Mouse (Mus musculus): ENCODE measurements at regions not wholly inside any gene's neighbourhood (a gene's known extent, or its start where the extent isn't known, plus 50 kb on each side); places are given as distances from the start of the nearest gene placed in this dataset.

GRCm38 (mm10) chr11:35011521-35012476 lies 109.2 kb upstream of the Slit3 start:
- Histone ChIP-seq H3K27ac (replicated peaks) (peak overlapping the region; percentile 77), H3K9ac (no peak overlapping the region), H3K27me3 (0 out of 2 replicates have a peak, but pooled peaks cover 4% of the 10 kb centered on the region), H3K4me3 (no peak overlapping the region), H3K36me3 (no peaks in the 10 kb centered on the region), H3K9me3 (no peaks in the 10 kb centered on the region), H3K4me2 (no peak overlapping the region), H3K4me1 (replicated peaks) (peaks cover 16% of the 10 kb centered on the region)
- no peak for ATAC-seq (ENCODE audit: low read depth)
- WGBS = 62% methylated on average over 24 of the region's 24 CpGs

DNA sequence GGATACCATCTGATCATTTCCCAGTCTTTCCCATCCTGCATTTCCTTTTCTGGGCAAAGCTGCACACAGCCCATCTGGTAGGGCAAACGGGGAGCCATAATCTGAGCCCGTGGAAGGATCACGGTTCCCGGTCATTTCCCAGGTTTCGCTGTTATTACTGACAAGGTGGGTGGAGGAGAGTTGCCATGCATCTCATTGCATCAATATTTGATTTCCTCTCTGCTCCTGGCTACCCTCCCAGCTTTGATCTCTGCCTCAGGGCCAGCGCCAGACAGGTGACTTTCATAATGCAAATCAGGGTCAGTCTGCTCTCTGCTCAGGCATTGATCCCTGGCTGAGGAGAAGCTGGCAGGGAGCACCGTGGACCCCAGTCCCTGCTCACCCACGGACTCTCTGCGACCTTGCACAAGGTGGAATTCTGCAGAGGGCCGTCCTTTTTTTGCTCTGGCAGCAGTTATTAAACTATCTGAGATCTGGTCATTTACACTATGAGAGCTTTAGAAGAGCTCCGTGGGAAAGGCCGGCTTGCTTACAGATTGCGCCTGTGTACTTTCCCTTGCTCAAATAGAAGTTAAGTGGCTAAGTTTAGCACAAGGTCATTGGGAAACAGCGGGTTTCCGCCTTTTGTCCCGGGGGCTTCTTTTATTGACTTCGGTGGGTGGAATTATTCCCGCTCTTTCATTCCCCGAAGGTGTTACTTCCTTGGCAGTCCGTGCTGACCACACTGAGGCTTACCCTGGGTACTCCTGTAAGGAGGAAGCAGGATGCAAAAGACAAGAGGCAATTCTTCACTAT lies 114.1 kb upstream of the Slit3 start:
- no peaks in the 10 kb centered on the region for H3K9me3 ChIP-seq
- 0 out of 2 replicates have a peak overlapping the region, but pooled peaks have one; percentile 18 for H3K27ac ChIP-seq (replicated peaks)
- 0 out of 2 replicates have a peak, but pooled peaks cover 4% of the 10 kb centered on the region for H3K27me3 ChIP-seq
- no peak overlapping the region for H3K4me3 ChIP-seq
- WGBS = 23% methylated on average over 20 of the region's 20 CpGs
- no peak for ATAC-seq (ENCODE audit: low read depth)
- no peak overlapping the region for H3K9ac ChIP-seq
- no peaks in the 10 kb centered on the region for H3K36me3 ChIP-seq
- H3K4me2 ChIP-seq = peak overlapping the region; percentile 26; the same call in 1 of the 2 replicates
- peaks cover 17% of the 10 kb centered on the region for H3K4me1 ChIP-seq (replicated peaks)

- peaks cover 11% of the 10 kb centered on the region for H3K4me1 ChIP-seq (replicated peaks)
- no peak overlapping the region for H3K4me3 ChIP-seq
- WGBS = 87% methylated on average over 3 of the region's 3 CpGs
- ATAC-seq (ENCODE audit: low read depth) = no peak
- no peak overlapping the region for H3K27ac ChIP-seq (replicated peaks)
- H3K27me3 ChIP-seq = 0 out of 2 replicates have a peak, but pooled peaks cover 4% of the 10 kb centered on the region
- no peak overlapping the region for H3K9ac ChIP-seq
- no peaks in the 10 kb centered on the region for H3K36me3 ChIP-seq
- no peak overlapping the region for H3K4me2 ChIP-seq
- no peaks in the 10 kb centered on the region for H3K9me3 ChIP-seq
These were observed 115.9 kb upstream of the Slit3 start for GRCm38 (mm10) chr11:35005143-35005542.

DNA sequence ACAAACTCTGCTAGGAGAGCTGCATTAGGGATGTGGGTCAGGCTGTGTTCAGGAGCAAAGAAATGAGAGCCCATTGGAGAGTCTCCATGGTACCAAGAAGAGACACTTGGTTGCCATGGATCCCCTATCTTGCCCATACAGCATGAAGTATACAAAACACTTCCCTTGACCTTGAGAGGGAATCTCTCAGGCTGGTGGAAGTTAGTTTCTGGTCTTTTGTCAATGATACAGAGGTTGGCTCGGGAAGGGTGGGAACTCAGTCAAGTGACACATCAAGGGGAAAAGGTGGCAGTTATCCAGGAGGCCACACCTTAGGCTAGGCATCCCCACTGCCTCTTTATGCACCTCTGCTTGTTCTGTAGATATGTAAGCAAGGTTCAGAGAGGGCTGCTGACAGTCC lies 116.6 kb upstream of the Slit3 start:
- Histone ChIP-seq H3K27ac (replicated peaks) (no peak overlapping the region), H3K9ac (no peak overlapping the region), H3K9me3 (no peaks in the 10 kb centered on the region), H3K4me1 (replicated peaks) (peaks cover 11% of the 10 kb centered on the region), H3K27me3 (0 out of 2 replicates have a peak, but pooled peaks cover 4% of the 10 kb centered on the region), H3K4me2 (no peak overlapping the region), H3K4me3 (no peak overlapping the region), H3K36me3 (no peaks in the 10 kb centered on the region)
- 46% methylated on average over 1 of the region's 1 CpGs for WGBS
- 0 out of 2 replicates have a peak, but pooled peaks have one; percentile 43 for ATAC-seq (ENCODE audit: low read depth)

DNA sequence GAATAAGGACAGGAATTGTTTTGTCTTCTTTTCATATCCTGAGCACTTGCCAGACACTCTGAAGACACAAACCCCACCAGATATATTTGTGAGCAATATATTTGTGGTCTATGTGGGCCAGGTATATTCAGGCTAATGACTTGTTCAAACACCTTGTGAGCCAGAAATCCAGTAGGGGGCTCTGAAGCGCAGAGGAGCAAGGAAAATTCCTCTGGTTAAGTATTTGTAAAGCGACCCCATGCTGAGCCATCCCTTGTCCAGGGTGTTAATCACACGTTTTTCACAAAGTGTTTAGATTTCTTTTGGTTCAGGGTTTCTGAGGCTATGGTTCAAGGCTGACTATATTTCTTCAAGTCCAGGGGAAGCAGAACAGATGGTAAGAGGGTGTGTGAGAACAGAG lies 117.1 kb upstream of the Slit3 start:
- 29% methylated on average over 3 of the region's 3 CpGs for WGBS
- 0 out of 2 replicates have a peak, but pooled peaks cover 4% of the 10 kb centered on the region for H3K27me3 ChIP-seq
- peaks cover 11% of the 10 kb centered on the region for H3K4me1 ChIP-seq (replicated peaks)
- H3K9me3 ChIP-seq = no peaks in the 10 kb centered on the region
- no peak overlapping the region for H3K4me2 ChIP-seq
- ATAC-seq (ENCODE audit: low read depth) = no peak
- H3K9ac ChIP-seq = no peak overlapping the region
- H3K4me3 ChIP-seq = no peak overlapping the region
- H3K36me3 ChIP-seq = no peaks in the 10 kb centered on the region
- no peak overlapping the region for H3K27ac ChIP-seq (replicated peaks)

GRCm38 (mm10) chr11:34997906-34998305 lies 123.1 kb upstream of the Slit3 start:
- H3K9me3 ChIP-seq = no peaks in the 10 kb centered on the region
- no peak overlapping the region for H3K4me3 ChIP-seq
- no peaks in the 10 kb centered on the region for H3K27me3 ChIP-seq
- H3K27ac ChIP-seq (replicated peaks) = no peak overlapping the region
- no peak overlapping the region for H3K4me2 ChIP-seq
- H3K9ac ChIP-seq = no peak overlapping the region
- no peaks in the 10 kb centered on the region for H3K36me3 ChIP-seq
- H3K4me1 ChIP-seq (replicated peaks) = no peaks in the 10 kb centered on the region
- no peak for ATAC-seq (ENCODE audit: low read depth)
- 99% methylated on average over 2 of the region's 2 CpGs for WGBS

GRCm38 (mm10) chr11:34995515-34995914 lies 125.5 kb upstream of the Slit3 start:
- no peak for ATAC-seq (ENCODE audit: low read depth)
- no peak overlapping the region for H3K27ac ChIP-seq (replicated peaks)
- H3K9me3 ChIP-seq = no peaks in the 10 kb centered on the region
- H3K36me3 ChIP-seq = no peaks in the 10 kb centered on the region
- H3K4me3 ChIP-seq = no peak overlapping the region
- no peak overlapping the region for H3K9ac ChIP-seq
- no peaks in the 10 kb centered on the region for H3K4me1 ChIP-seq (replicated peaks)
- no peak overlapping the region for H3K4me2 ChIP-seq
- 62% methylated on average over 4 of the region's 4 CpGs for WGBS
- no peaks in the 10 kb centered on the region for H3K27me3 ChIP-seq

DNA sequence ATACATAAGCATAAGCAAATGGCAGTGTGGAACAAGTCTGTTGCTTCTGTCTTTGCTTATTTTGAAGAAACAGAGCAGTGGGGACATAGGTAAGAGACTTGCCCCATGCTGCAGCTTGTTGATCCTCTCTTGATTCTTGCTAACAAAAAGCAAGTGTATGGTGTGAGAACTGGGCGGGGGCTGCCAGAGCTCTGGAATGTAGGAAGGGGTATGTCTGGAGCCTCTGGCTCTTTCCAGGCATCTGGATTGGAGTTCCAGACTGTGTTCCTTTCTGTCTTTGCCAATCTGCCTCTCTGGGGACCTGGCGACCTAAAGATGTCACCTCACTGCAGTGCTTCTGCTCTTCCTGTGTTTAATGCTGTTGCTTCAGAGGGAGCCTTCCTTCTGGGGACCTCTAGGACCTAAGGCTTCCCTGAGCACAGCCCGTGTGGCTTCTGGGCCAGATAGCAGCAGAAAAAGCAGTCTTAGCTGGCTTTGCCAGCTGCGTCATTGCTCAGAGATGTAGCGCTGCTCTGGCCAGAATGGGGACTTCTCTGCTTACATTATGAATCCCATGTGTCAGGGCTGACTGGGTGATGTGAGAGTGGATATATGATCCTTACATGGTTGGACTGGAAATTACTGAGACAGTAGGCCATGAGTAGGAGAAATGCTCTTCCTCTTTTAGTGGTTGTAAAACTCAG lies 138.1 kb upstream of the Slit3 start:
- Histone ChIP-seq H3K9ac (no peak overlapping the region), H3K4me2 (no peak overlapping the region), H3K27me3 (no peaks in the 10 kb centered on the region), H3K36me3 (no peaks in the 10 kb centered on the region), H3K9me3 (no peaks in the 10 kb centered on the region), H3K27ac (replicated peaks) (no peak overlapping the region), H3K4me3 (no peak overlapping the region), H3K4me1 (replicated peaks) (no peaks in the 10 kb centered on the region)
- WGBS = 68% methylated on average over 5 of the region's 5 CpGs
- ATAC-seq (ENCODE audit: low read depth) = no peak

DNA sequence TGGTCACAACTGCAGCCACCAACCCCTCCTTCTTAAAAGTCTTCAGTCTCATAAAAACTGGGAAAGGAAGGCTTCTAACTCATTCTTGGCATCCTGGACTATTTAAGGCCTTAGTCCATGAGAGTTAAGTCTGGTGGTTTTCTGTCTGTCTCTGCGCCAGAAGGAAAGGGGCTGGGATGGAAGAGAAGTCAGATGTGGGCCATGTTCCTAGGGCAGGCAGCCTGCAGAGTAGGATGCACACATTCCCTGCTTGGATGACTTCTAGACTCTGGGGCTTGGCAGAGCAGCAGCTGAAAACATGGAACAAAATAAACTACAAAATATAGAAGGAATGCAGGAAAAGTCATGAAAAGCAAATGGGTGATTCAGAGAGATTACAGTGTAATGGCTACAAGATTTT lies 140.8 kb upstream of the Slit3 start:
- no peak overlapping the region for H3K27ac ChIP-seq (replicated peaks)
- no peak for ATAC-seq (ENCODE audit: low read depth)
- H3K4me2 ChIP-seq = no peak overlapping the region
- WGBS = 84% methylated on average over 1 of the region's 1 CpGs
- H3K4me3 ChIP-seq = no peak overlapping the region
- H3K4me1 ChIP-seq (replicated peaks) = no peaks in the 10 kb centered on the region
- no peaks in the 10 kb centered on the region for H3K9me3 ChIP-seq
- H3K27me3 ChIP-seq = no peaks in the 10 kb centered on the region
- H3K36me3 ChIP-seq = no peaks in the 10 kb centered on the region
- no peak overlapping the region for H3K9ac ChIP-seq

GRCm38 (mm10) chr11:34977861-34978260 lies 143.2 kb upstream of the Slit3 start:
- 83% methylated on average over 7 of the region's 7 CpGs for WGBS
- H3K27ac ChIP-seq (replicated peaks) = no peak overlapping the region
- no peak overlapping the region for H3K4me2 ChIP-seq
- ATAC-seq (ENCODE audit: low read depth) = no peak
- no peaks in the 10 kb centered on the region for H3K4me1 ChIP-seq (replicated peaks)
- no peaks in the 10 kb centered on the region for H3K36me3 ChIP-seq
- H3K9ac ChIP-seq = no peak overlapping the region
- no peak overlapping the region for H3K4me3 ChIP-seq
- H3K9me3 ChIP-seq = no peaks in the 10 kb centered on the region
- no peaks in the 10 kb centered on the region for H3K27me3 ChIP-seq

GRCm38 (mm10) chr11:34975771-34976302 lies 142.4 kb upstream of the Spdl1 start:
- Histone ChIP-seq H3K9me3 (no peaks in the 10 kb centered on the region), H3K27me3 (no peaks in the 10 kb centered on the region), H3K4me1 (replicated peaks) (no peaks in the 10 kb centered on the region), H3K27ac (replicated peaks) (no peak overlapping the region), H3K4me2 (no peak overlapping the region), H3K9ac (no peak overlapping the region), H3K4me3 (no peak overlapping the region), H3K36me3 (no peaks in the 10 kb centered on the region)
- 81% methylated on average over 8 of the region's 8 CpGs for WGBS
- ATAC-seq (ENCODE audit: low read depth) = no peak

All from neural tube, embryonic 13.5 days (tissue).